Mouse (Mus musculus) forebrain, embryonic 12.5 days (tissue): ENCODE measurements around the gene Gpr157. TPM values are rescaled to one million over a fixed set of nuclear protein-coding genes. Genes with fewer than 3 reads are reported as not detected.

Experiments used
- ATAC-seq: fragments of 200-750 bp; cut with Nextera tagmentation; 2 replicates; pipeline ENCODE4 v1.8.0; 2017; ENCODE audit warnings: moderate TSS enrichment; ENCODE audit not compliant: low FRiP score
- H3K27ac ChIP-seq: fragments of 300-500 bp; sonication (generic); 2 replicates; pipeline ENCODE4 v1.5.1; 2016; ENCODE audit warnings: mild to moderate bottlenecking
- H3K27me3 ChIP-seq: fragments of 300-500 bp; sonication (generic); 2 replicates; pipeline ENCODE4 v1.6.1; 2016; ENCODE audit warnings: mild to moderate bottlenecking
- H3K36me3 ChIP-seq: fragments of 300-500 bp; sonication (generic); replicated peaks from 2 replicates; pipeline ENCODE4 v1.6.1; 2016; ENCODE audit warnings: mild to moderate bottlenecking
- H3K4me1 ChIP-seq: fragments of 300-500 bp; sonication (generic); 2 replicates; pipeline ENCODE4 v1.6.1; 2016
- H3K4me2 ChIP-seq: fragments of 300-500 bp; sonication (generic); 2 replicates; pipeline ENCODE4 v1.6.1; 2016; ENCODE audit warnings: mild to moderate bottlenecking, moderate library complexity
- H3K4me3 ChIP-seq: fragments of 300-500 bp; sonication (generic); replicated peaks from 2 replicates; pipeline ENCODE4 v1.5.1; 2016; ENCODE audit warnings: mild to moderate bottlenecking
- H3K9ac ChIP-seq: fragments of 300-500 bp; sonication (generic); 2 replicates; pipeline ENCODE4 v1.6.1; 2016; ENCODE audit warnings: mild to moderate bottlenecking
- H3K9me3 ChIP-seq: fragments of 300-500 bp; sonication (generic); 2 replicates; pipeline ENCODE4 v1.6.1; 2016
- WGBS: fragments of 180-500 bp; shearing (Covaris S2); methylation state at CpG from one replicate; pipeline ENCODE4 v1.1.7; 2016; 5-methylcytosine and 5-hydroxymethylcytosine counted together
- polyA plus RNA-seq: library from polyadenylated mRNA; unstranded; fragments of >200 nt; fragmentation: Nextera tagmentation; extraction: Ambion mirVana; gene quantifications from 2 replicates; pipeline ENCODE4 v1.2.1, GENCODE M21; 2016

The Gpr157 gene
- polyA plus RNA-seq, 1 experiment from 2014 or later, result 0.54 TPM

DNA sequence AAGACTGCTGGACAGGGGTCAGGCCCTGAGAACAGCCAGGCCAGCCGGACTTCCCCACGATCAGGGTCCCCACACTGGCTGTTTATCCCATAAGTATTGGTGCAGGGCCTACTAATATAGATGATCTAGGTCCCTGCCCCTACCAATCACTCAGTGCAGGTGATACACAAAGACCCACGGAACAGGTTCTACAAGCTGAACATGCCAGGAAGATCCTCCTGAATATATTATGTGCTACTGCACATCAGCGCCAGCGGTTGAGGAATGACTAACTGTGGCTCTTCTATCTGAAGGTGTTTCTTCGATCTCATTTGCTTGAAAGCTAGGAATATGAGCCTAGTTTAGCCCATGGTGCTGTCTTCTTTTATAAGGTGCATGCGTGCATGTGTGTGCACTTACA is 11.8 kb upstream of the Gpr157 start:
- Histone ChIP-seq H3K9me3 (no peaks in the 10 kb centered on the region), H3K4me1 (no peaks in the 10 kb centered on the region), H3K27me3 (peaks cover 4% of the 10 kb centered on the region; the same call in 1 of the 2 replicates), H3K36me3 (no peaks in the 10 kb centered on the region), H3K27ac (no peak overlapping the region), H3K9ac (no peak overlapping the region), H3K4me3 (no peak overlapping the region), H3K4me2 (no peak overlapping the region)
- no peak for ATAC-seq
- WGBS, result 85% methylated on average over 7 of the region's 7 CpGs

DNA sequence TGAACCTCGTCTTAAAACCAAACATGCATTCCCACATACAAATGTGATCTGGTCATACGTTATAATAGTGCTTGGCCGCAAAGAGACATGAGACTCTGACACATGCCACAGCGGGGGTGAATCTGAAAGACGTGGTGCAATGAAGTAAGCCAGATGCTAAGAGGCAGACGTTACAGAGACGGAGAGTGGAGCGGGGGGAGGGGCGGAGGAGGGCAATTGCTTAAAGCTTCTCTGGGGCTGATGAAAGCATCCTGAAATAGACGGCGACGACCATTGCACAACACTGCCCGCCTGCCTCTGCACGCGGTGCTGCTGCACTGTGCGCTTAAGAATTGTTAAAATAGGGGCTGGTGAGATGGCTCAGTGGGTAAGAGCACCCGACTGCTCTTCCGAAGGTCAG is 11.0 kb upstream of the Gpr157 start:
- no peak for ATAC-seq
- Histone ChIP-seq H3K4me3 (no peak overlapping the region), H3K9me3 (no peaks in the 10 kb centered on the region), H3K4me2 (no peak overlapping the region), H3K36me3 (no peaks in the 10 kb centered on the region), H3K27ac (no peak overlapping the region), H3K27me3 (peaks cover 4% of the 10 kb centered on the region; the same call in 1 of the 2 replicates), H3K9ac (no peak overlapping the region), H3K4me1 (no peaks in the 10 kb centered on the region)
- 51% methylated on average over 18 of the region's 18 CpGs for WGBS

DNA sequence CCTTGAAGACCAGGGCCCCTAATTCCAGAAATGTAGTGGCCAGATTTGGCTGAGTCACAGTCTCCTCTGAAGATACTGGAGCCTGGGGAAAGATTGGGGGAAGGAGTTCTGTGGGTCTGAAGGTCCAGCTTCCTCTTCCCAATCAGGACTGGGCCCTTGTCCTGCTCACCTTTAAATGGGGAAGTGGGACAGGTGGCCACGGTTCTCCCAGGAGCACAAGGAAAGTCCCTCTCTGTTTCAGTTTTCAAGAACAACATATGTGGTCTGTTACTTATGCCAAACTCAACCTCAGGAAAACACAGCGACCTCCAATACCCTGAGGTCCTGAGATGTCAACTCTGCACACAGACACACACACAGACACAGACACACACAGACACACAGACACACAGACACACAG is 8.5 kb upstream of the Gpr157 start:
- Histone ChIP-seq H3K36me3 (no peaks in the 10 kb centered on the region), H3K4me3 (no peak overlapping the region), H3K4me1 (no peaks in the 10 kb centered on the region), H3K27ac (no peak overlapping the region), H3K9ac (no peak overlapping the region), H3K4me2 (no peak overlapping the region), H3K27me3 (no peaks in the 10 kb centered on the region; the same call in 1 of the 2 replicates), H3K9me3 (no peaks in the 10 kb centered on the region)
- ATAC-seq, result no peak
- 85% methylated on average over 2 of the region's 2 CpGs for WGBS

GRCm38 (mm10) chr4:150079244-150079643 is 7.9 kb upstream of the Gpr157 start:
- Histone ChIP-seq H3K27ac (no peak overlapping the region), H3K36me3 (no peaks in the 10 kb centered on the region), H3K27me3 (no peaks in the 10 kb centered on the region; the same call in 1 of the 2 replicates), H3K4me2 (no peak overlapping the region), H3K4me1 (no peaks in the 10 kb centered on the region), H3K9ac (no peak overlapping the region), H3K9me3 (no peaks in the 10 kb centered on the region), H3K4me3 (no peak overlapping the region)
- no peak for ATAC-seq
- WGBS, result 77% methylated on average over 7 of the region's 7 CpGs

DNA sequence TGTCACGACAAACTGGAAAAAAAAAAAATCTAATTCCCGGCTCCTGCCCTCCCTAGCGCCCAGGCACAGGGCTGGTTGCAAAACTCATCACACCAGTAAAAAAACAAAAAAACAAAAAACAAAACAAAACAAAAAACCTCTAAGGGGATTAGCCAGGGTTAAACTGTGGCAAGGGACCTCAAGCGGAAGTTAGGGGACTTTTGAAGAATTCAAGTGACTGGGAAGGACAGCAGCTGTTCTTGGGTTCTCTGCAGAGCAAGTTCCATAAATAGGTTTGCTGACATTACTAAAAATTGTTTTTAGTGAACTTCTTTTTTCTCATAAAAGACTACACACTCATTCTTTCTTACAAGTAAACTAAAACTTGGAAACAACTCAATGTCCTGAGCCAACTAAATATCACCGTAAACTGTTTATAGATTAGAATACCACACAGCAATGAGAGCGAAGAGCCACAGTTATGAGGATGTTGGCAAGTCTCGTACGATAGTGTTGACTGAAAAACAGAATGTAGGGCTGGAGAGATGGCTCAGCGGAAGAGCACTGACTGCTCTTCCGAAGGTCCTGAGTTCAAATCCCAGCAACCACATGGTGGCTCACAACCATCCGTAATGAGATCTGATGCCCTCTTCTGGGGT is 6.7 kb upstream of the Gpr157 start:
- 87% methylated on average over 11 of the region's 11 CpGs for WGBS
- Histone ChIP-seq H3K36me3 (no peaks in the 10 kb centered on the region), H3K9ac (no peak overlapping the region), H3K27ac (no peak overlapping the region), H3K27me3 (no peaks in the 10 kb centered on the region; the same call in 1 of the 2 replicates), H3K4me2 (no peak overlapping the region), H3K9me3 (no peaks in the 10 kb centered on the region), H3K4me3 (no peak overlapping the region), H3K4me1 (no peaks in the 10 kb centered on the region)
- ATAC-seq, result no peak

DNA sequence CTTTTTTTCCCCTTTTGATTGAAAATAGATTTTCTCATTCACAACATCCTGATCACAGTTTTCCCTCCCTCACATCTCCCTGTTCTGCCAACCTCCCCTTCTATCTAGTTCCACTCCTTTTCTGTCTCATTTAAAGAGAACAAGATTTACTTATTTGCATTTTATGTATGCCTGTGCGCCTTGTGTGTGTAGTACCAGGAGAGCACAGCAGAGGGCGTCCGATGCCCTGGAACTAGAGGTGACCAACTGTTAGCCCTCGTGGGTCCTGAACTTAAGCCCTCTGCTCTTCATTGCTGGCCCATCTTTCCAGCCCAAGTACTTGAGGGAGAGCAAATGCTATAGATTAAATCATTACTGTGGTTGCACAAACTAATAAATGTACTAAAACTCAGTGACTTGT is 1.8 kb upstream of the Gpr157 start:
- Histone ChIP-seq H3K36me3 (no peaks in the 10 kb centered on the region), H3K4me3 (no peak overlapping the region), H3K4me1 (peaks cover 11% of the 10 kb centered on the region; the same call in 1 of the 2 replicates), H3K9ac (no peak overlapping the region), H3K27ac (no peak overlapping the region), H3K4me2 (no peak overlapping the region), H3K9me3 (no peaks in the 10 kb centered on the region), H3K27me3 (peaks cover 33% of the 10 kb centered on the region)
- no peak for ATAC-seq
- 76% methylated on average over 4 of the region's 4 CpGs for WGBS

DNA sequence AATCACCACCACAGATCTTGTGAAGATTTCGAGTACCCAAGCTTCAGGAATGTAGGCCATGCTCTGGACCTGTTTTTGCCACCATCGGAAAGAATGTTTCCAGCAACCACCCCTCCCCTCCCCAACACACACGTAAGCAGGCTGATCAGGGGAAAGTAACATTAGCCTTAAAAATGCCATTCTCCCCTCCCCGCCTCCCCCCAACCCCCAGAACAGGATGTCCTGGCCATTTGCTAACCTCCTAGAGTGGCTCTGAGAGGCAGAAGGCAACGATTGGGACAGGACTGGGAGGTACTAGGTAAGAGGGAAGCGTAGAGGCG is 364 bp upstream of the Gpr157 start:
- H3K4me2 ChIP-seq, result peak overlapping the region; percentile 98
- 0 out of 2 replicates have a peak overlapping the region, but pooled peaks have one; percentile 27 for H3K9ac ChIP-seq
- WGBS, result 2% methylated on average over 7 of the region's 7 CpGs
- H3K4me3 ChIP-seq, result peak overlapping the region; percentile 56
- no peaks in the 10 kb centered on the region for H3K36me3 ChIP-seq
- peaks cover 11% of the 10 kb centered on the region; the same call in 1 of the 2 replicates for H3K4me1 ChIP-seq
- ATAC-seq, result no peak
- peaks cover 48% of the 10 kb centered on the region for H3K27me3 ChIP-seq
- no peaks in the 10 kb centered on the region for H3K9me3 ChIP-seq
- H3K27ac ChIP-seq, result no peak overlapping the region

DNA sequence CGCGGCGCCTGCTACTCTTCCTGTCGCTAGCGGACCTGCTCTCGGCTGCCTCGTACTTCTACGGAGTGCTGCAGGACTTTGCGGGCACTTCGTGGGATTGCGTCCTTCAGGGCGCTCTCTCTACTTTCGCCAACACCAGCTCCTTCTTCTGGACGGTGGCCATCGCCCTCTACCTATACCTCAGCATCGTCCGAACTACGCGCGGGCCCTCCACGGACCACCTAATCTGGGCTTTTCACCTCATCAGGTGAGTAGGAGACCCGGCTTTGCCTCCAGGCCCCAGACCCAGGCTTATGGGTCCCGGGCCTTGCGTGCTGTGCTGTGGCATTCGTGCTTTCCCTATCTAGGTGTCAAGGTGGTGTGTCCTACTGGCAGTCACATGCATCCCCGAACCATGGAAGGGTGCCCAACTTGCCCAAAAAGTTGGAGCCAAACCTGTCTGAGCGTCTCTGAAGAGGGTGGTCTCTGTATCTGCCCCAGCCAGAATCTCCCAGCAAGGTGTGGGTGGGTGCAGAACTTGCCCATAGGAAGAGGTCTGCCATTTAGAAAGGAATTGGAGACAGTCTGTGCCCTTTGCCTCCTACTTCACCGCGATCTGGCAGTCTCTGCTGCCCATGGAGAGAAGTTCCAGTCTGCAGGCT is 845 bp downstream of the Gpr157 start:
- Histone ChIP-seq H3K27ac (no peak overlapping the region), H3K4me2 (peak overlapping the region; percentile 98), H3K4me3 (peak overlapping the region; percentile 56), H3K9ac (peak overlapping the region; percentile 56), H3K4me1 (peaks cover 11% of the 10 kb centered on the region; the same call in 1 of the 2 replicates), H3K9me3 (no peaks in the 10 kb centered on the region), H3K36me3 (no peaks in the 10 kb centered on the region), H3K27me3 (peaks cover 60% of the 10 kb centered on the region)
- 0 out of 2 replicates have a peak, but pooled peaks have one; percentile 2 for ATAC-seq
- WGBS, result 17% methylated on average over 29 of the region's 29 CpGs

- Histone ChIP-seq H3K4me2 (no peak overlapping the region), H3K9me3 (no peaks in the 10 kb centered on the region), H3K27ac (no peak overlapping the region), H3K4me3 (no peak overlapping the region), H3K27me3 (peaks cover 67% of the 10 kb centered on the region), H3K9ac (no peak overlapping the region), H3K36me3 (no peaks in the 10 kb centered on the region), H3K4me1 (peaks cover 15% of the 10 kb centered on the region)
- no peak for ATAC-seq
- WGBS, result 82% methylated on average over 10 of the region's 10 CpGs
These were observed 2.0 kb downstream of the Gpr157 start for GRCm38 (mm10) chr4:150089121-150089520.

DNA sequence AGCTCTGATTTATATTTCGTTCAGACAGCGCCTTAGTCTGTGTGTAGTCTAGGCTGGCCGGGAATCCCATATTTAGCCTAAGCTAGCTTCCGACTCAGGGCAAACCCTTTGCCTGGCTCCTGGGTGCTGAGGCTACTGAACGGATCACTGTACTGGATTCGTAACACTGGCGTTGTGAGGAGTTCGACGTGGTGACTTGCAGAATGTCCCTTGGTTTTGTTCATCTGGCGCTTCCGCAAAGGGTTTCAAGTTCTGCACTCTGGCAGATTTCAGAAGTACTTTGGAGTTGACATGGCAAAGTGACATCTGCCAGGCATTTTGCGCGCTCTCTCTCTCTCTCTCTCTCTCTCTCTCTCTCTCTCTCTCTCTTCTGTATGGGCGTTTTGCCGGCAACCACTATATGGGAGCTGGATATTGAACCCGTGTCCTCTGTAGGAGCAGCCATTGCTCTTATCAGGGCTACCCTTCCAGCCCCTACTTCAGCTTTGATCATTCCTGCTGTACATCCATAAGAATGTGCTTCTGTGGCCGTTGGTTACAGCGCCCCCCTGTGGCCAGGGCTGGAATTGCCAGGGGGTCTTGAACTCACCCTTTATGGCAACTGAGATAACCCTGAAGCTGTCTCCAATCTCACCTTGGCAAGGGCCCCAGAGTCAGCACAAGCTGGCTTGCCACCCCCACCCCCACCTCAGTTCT is 4.9 kb downstream of the Gpr157 start:
- peaks cover 93% of the 10 kb centered on the region for H3K27me3 ChIP-seq
- H3K9me3 ChIP-seq, result no peaks in the 10 kb centered on the region
- no peak overlapping the region for H3K27ac ChIP-seq
- peaks cover 23% of the 10 kb centered on the region for H3K4me1 ChIP-seq
- no peak overlapping the region for H3K4me3 ChIP-seq
- no peak for ATAC-seq
- H3K4me2 ChIP-seq, result no peak overlapping the region
- no peaks in the 10 kb centered on the region for H3K36me3 ChIP-seq
- 83% methylated on average over 18 of the region's 18 CpGs for WGBS
- no peak overlapping the region for H3K9ac ChIP-seq

- Histone ChIP-seq H3K4me3 (no peak overlapping the region), H3K36me3 (no peaks in the 10 kb centered on the region), H3K4me1 (peaks cover 19% of the 10 kb centered on the region), H3K4me2 (no peak overlapping the region), H3K27ac (no peak overlapping the region), H3K9ac (no peak overlapping the region), H3K27me3 (peaks cover 93% of the 10 kb centered on the region), H3K9me3 (no peaks in the 10 kb centered on the region)
- 47% methylated on average over 3 of the region's 3 CpGs for WGBS
- ATAC-seq, result no peak
These were observed 5.4 kb downstream of the Gpr157 start for GRCm38 (mm10) chr4:150092583-150092902.

DNA sequence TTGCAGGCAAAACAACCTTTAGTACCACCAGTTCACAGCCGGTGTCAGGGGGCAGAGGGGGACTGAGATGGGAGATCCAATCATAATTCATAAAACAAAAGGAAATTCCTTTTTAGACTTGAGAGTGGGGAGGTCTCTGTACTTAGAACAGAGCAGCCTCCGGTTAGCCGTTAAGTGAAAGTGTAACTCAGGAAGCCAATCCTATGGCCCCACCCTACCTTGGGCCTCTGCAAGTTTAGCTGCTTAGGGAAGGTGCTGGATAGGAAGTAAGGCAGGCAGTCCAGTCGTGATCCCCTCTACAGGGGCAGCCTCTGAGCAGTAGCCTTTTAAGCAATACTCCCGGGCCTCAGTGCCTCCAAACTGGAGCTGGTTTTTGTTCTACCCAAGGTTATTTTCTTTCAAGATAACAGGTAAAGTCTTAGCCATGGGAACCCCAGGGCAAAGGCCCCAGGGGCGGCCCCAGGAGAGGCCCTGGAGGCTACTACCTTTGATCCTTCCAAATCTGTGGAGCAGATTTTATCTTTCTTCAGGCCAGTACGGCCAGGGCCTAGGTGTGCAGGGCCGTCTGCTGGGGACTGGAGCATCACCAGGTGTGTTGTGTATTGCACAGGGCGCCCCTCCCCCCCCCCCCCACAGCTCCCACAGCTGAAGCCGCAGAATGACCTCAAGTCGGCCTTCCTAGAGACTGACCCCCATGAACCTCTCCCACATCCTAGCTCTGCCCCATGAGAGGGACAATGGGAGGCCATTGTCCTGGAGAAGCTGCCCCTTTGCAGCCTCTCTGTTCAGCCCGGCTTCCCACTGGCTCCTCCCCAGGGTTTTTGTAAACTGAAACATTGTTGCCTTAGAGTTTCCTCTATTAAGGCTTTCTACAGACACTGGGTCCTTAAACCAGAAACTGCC is 6.6 kb downstream of the Gpr157 start:
- peaks cover 12% of the 10 kb centered on the region for H3K4me1 ChIP-seq
- no peak overlapping the region for H3K4me3 ChIP-seq
- no peak for ATAC-seq
- WGBS, result 23% methylated on average over 12 of the region's 12 CpGs
- no peak overlapping the region for H3K9ac ChIP-seq
- peaks cover 91% of the 10 kb centered on the region for H3K27me3 ChIP-seq
- H3K4me2 ChIP-seq, result no peak overlapping the region
- H3K9me3 ChIP-seq, result no peaks in the 10 kb centered on the region
- H3K36me3 ChIP-seq, result no peaks in the 10 kb centered on the region
- H3K27ac ChIP-seq, result no peak overlapping the region
